Mouse (Mus musculus) testis, adult 2 months (tissue): ENCODE results near the gene Hcrtr1.

Source experiments
- CTCF ChIP-seq: fragments of 200-500 bp; IDR thresholded peaks from 2 replicates; pipeline ENCODE4 v1.5.1; 2012; ENCODE audit warnings: low read depth, mild to moderate bottlenecking, inconsistent platforms, low read length, moderate library complexity; ENCODE audit not compliant: control insufficient read depth, insufficient read depth, insufficient replicate concordance
- POLR2A ChIP-seq: fragments of 200-500 bp; IDR thresholded peaks from 2 replicates; pipeline ENCODE4 v1.6.1; 2012; ENCODE audit warnings: low read depth, mild to moderate bottlenecking, inconsistent platforms, low read length, moderate library complexity; ENCODE audit not compliant: control insufficient read depth

- TF ChIP-seq CTCF (no peak), POLR2A (no peak)
Measured at GRCm38 (mm10) chr4:130085246-130085820, 53.8 kb downstream of the Hcrtr1 start.
